In the genomic region with DNA sequence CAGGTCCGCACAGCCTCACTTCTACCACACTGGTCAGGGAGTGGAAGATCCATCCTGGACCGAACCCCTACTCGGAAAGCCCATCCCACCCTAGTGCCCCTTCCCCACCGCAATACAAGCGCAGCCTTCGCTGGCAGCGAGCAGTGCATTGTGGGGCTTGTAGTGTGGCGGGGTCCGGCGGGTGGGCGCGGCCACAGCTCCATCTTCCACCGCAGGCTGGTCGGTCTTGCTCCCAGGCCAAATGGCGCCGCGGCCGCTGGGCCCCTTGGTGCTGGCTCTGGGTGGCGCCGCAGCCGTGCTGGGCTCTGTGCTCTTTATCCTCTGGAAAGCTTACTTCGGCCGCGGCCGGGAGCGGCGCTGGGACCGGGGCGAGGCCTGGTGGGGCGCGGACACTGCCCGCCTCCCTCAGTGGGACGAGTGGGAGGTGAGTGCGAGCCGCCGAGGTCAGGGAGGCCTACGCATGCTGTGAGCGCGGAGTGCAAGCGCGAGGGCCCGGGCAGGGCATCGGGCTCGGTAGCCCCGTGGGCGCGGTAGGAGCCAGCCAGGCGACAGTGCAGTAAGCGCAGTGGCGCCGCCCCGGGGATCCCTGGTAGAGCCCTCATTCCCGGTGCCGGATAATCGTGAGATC, we compare ENCODE assay signal across 8 mouse cellular contexts. TPM values are rescaled to one million over a fixed set of nuclear protein-coding genes. Genes with fewer than 3 reads are reported as not detected.
A peak's percentile ranks its signal among the peaks of the same experiment; 100 is the strongest.
DNase-seq lines count a peak whose midpoint lies in the region.

TSS of gene Arl10 (plus strand) at position 162 of the 628 bp plus-strand sequence.

- H3K4me1 ChIP-seq in hindbrain, embryonic 10.5 days (replicated peaks), result peaks cover 27% of the 10 kb centered on the region

- H3K9me3 ChIP-seq in hindbrain, embryonic 10.5 days, result no peaks in the 10 kb centered on the region

- DNase-seq in MN1 (ENCODE audit: low spot score), result peak; percentile 75
- peak; percentile 63 for DNase-seq in cerebellum, adult 8-10 months
- peak in 1 of 2 experiments; percentile 74 for DNase-seq in frontal cortex, adult 2 months (ENCODE audit: extremely low spot score in 1 of 2, low spot score in 1 of 2)
- DNase-seq in hindbrain, embryonic 10.5 days (ENCODE audit: low spot score), result peak; percentile 87
- DNase-seq in layer of hippocampus, postnatal 14 days (ENCODE audit: low spot score in 2 of 2), result peak; percentile 67 to 78
- peak; percentile 74 for DNase-seq in lung, postnatal 25 days (ENCODE audit: low spot score)
- peak; percentile 84 for DNase-seq in retina, embryonic 14.5 days (ENCODE audit: low spot score)
- peak; percentile 72 to 75 for DNase-seq in urinary bladder, adult 18-20 months (ENCODE audit: low spot score in 2 of 2)

- H3K36me3 ChIP-seq in hindbrain, embryonic 10.5 days, result peaks cover 34% of the 10 kb centered on the region

- peak within 1 kb of the TSS; percentile 96 for H3K4me3 ChIP-seq in hindbrain, embryonic 10.5 days

- WGBS in hindbrain, embryonic 10.5 days, result under 1% methylated on average over 55 of the region's 55 CpGs

- peaks cover 18% of the 10 kb centered on the region for H3K27me3 ChIP-seq in hindbrain, embryonic 10.5 days (ENCODE audit: insufficient read depth, poor library complexity, severe bottlenecking)

- peak within 1 kb of the TSS; percentile 96 for H3K27ac ChIP-seq in hindbrain, embryonic 10.5 days

RNA-seq across cellular contexts. Expression of gene Arl10, which starts in this region (rescaled TPM):
- polyA plus RNA-seq in frontal cortex, adult 2 months (2012; rRNA removed), result 13.5 and 20.6 TPM in 2 replicates
- polyA plus RNA-seq in hindbrain, embryonic 10.5 days (2016; fragmentation: Nextera tagmentation; extraction: Ambion mirVana), result 28.8 and 35.8 TPM in 2 replicates
- 10 to 100 TPM; 35.4 to 39.6 TPM for total RNA-seq in layer of hippocampus, postnatal 14 days (2021)
